Mouse (Mus musculus) liver, embryonic 15.5 days (tissue): ENCODE measurements around the gene Olfr127. TPM values are rescaled to one million over a fixed set of nuclear protein-coding genes. Genes with fewer than 3 reads are reported as not detected.
"Not testable (repeated sequence)": the region's sequence is repeated elsewhere in the genome, so short reads cannot be mapped to it uniquely, and the experiment has no call there.

Experiments used
- ATAC-seq: fragments of 200-750 bp; cut with Nextera tagmentation; 2 replicates; pipeline ENCODE4 v1.8.0; 2017; ENCODE audit warnings: moderate number of reproducible peaks, mild to moderate bottlenecking, moderate library complexity; ENCODE audit not compliant: insufficient read depth
- H3K27ac ChIP-seq: fragments of 300-500 bp; sonication (generic); replicated peaks from 2 replicates; pipeline ENCODE4 v1.5.1; 2015; ENCODE audit warnings: mild to moderate bottlenecking, inconsistent platforms
- H3K27me3 ChIP-seq: fragments of 300-500 bp; sonication (generic); 2 replicates; pipeline ENCODE4 v1.6.1; 2015; ENCODE audit warnings: mild to moderate bottlenecking, inconsistent platforms
- H3K36me3 ChIP-seq: fragments of 300-500 bp; sonication (generic); replicated peaks from 2 replicates; pipeline ENCODE4 v1.6.1; 2015; ENCODE audit warnings: moderate library complexity, mild to moderate bottlenecking, inconsistent platforms
- H3K4me1 ChIP-seq: fragments of 300-500 bp; sonication (generic); replicated peaks from 2 replicates; pipeline ENCODE4 v1.6.1; 2015; ENCODE audit warnings: inconsistent platforms
- H3K4me2 ChIP-seq: fragments of 300-500 bp; sonication (generic); 2 replicates; pipeline ENCODE4 v1.6.1; 2015; ENCODE audit warnings: moderate library complexity, mild to moderate bottlenecking, inconsistent platforms
- H3K4me3 ChIP-seq: fragments of 300-500 bp; sonication (generic); replicated peaks from 2 replicates; pipeline ENCODE4 v1.5.1; 2015; ENCODE audit warnings: mild to moderate bottlenecking, inconsistent platforms
- H3K9ac ChIP-seq: fragments of 300-500 bp; sonication (generic); 2 replicates; pipeline ENCODE4 v1.6.1; 2015; ENCODE audit warnings: moderate library complexity, mild to moderate bottlenecking, inconsistent platforms
- H3K9me3 ChIP-seq: fragments of 300-500 bp; sonication (generic); replicated peaks from 2 replicates; pipeline ENCODE4 v1.6.1; 2016; ENCODE audit warnings: inconsistent platforms
- WGBS: fragments of 180-500 bp; shearing (Covaris S2); methylation state at CpG from one replicate; pipeline ENCODE4 v1.1.7; 2015; ENCODE audit warnings: mixed read lengths; ENCODE audit not compliant: insufficient replicate concordance; 5-methylcytosine and 5-hydroxymethylcytosine counted together
- polyA plus RNA-seq: library from polyadenylated mRNA; unstranded; fragments of >200 nt; fragmentation: Nextera tagmentation; extraction: Ambion mirVana; gene quantifications from 2 replicates; pipeline ENCODE4 v1.2.1, GENCODE M21; 2015

Gene Olfr127
- not detected in 2 replicates for polyA plus RNA-seq

- no peaks in the 10 kb centered on the region for H3K9me3 ChIP-seq
- 32% methylated on average over 1 of the region's 1 CpGs for WGBS
- H3K9ac ChIP-seq, result no peak within 1 kb of the TSS
- H3K4me1 ChIP-seq, result no peaks in the 10 kb centered on the region
- ATAC-seq, result no peak
- no peak within 1 kb of the TSS for H3K4me3 ChIP-seq
- no peaks in the 10 kb centered on the region for H3K36me3 ChIP-seq
- H3K27ac ChIP-seq, result no peak within 1 kb of the TSS
- H3K4me2 ChIP-seq, result no peak within 1 kb of the TSS
- H3K27me3 ChIP-seq, result no peaks in the 10 kb centered on the region
These were observed at the start of gene Olfr127 for GRCm38 (mm10) chr17:37900137-37900536. Gene Olfr127 (plus strand): TSS chr17:37900437.

- Histone ChIP-seq H3K4me2 (no peak overlapping the region), H3K27ac (no peak overlapping the region), H3K27me3 (no peaks in the 10 kb centered on the region), H3K9me3 (no peaks in the 10 kb centered on the region), H3K4me1 (no peaks in the 10 kb centered on the region), H3K36me3 (no peaks in the 10 kb centered on the region), H3K4me3 (no peak overlapping the region), H3K9ac (no peak overlapping the region)
- WGBS, result 38% methylated on average over 2 of the region's 2 CpGs
- ATAC-seq, result no peak
These were observed 36.3 kb upstream of the Olfr127 start for GRCm38 (mm10) chr17:37863901-37864300.

- H3K9me3 ChIP-seq, result no peaks in the 10 kb centered on the region
- no peak overlapping the region for H3K9ac ChIP-seq
- no peaks in the 10 kb centered on the region for H3K27me3 ChIP-seq
- H3K4me2 ChIP-seq, result no peak overlapping the region
- no peaks in the 10 kb centered on the region for H3K36me3 ChIP-seq
- ATAC-seq, result no peak
- H3K4me3 ChIP-seq, result no peak overlapping the region
- H3K27ac ChIP-seq, result no peak overlapping the region
- WGBS, result 25% methylated on average over 8 of the region's 8 CpGs
- no peaks in the 10 kb centered on the region for H3K4me1 ChIP-seq
These were observed 30.5 kb upstream of the Olfr127 start for GRCm38 (mm10) chr17:37869676-37870205.

- H3K4me3 ChIP-seq, result no peak overlapping the region
- no peak for ATAC-seq
- H3K27ac ChIP-seq, result no peak overlapping the region
- no peak overlapping the region for H3K4me2 ChIP-seq
- no peaks in the 10 kb centered on the region for H3K36me3 ChIP-seq
- no peaks in the 10 kb centered on the region for H3K9me3 ChIP-seq
- H3K9ac ChIP-seq, result no peak overlapping the region
- no peaks in the 10 kb centered on the region for H3K27me3 ChIP-seq
- H3K4me1 ChIP-seq, result no peaks in the 10 kb centered on the region
- WGBS, result 37% methylated on average over 3 of the region's 3 CpGs
These were observed 26.4 kb upstream of the Olfr127 start for GRCm38 (mm10) chr17:37873830-37874229.

- ATAC-seq, H3K9me3 ChIP-seq, H3K4me3 ChIP-seq, H3K36me3 ChIP-seq, H3K27ac ChIP-seq, H3K9ac ChIP-seq, H3K4me2 ChIP-seq, H3K4me1 ChIP-seq, H3K27me3 ChIP-seq: not testable (repeated sequence)
- 52% methylated on average over 8 of the region's 8 CpGs for WGBS
These were observed 6.6 kb downstream of the Olfr127 start for GRCm38 (mm10) chr17:37906821-37907220.

- ATAC-seq, result no peak
- Histone ChIP-seq H3K4me1 (no peaks in the 10 kb centered on the region), H3K4me2 (no peak within 1 kb of the TSS)
These were observed 20.0 kb downstream of the Olfr127 start, which contains the start of gene Olfr128 for GRCm38 (mm10) chr17:37920248-37920647. Gene Olfr128 (plus strand): TSS chr17:37920548.

GRCm38 (mm10) chr17:37952979-37953378, 52.7 kb downstream of the Olfr127 start, which contains the start of gene Olfr761:
Gene Olfr761 (minus strand): TSS chr17:37953079.
- Histone ChIP-seq H3K4me3 (no peak within 1 kb of the TSS), H3K4me1 (no peaks in the 10 kb centered on the region), H3K4me2 (no peak within 1 kb of the TSS), H3K36me3 (no peaks in the 10 kb centered on the region), H3K9me3 (no peaks in the 10 kb centered on the region), H3K9ac (no peak within 1 kb of the TSS), H3K27me3 (no peaks in the 10 kb centered on the region), H3K27ac (no peak within 1 kb of the TSS)
- WGBS, result 48% methylated on average over 2 of the region's 2 CpGs
- no peak for ATAC-seq

More at GRCm38 (mm10) chr17:37920248-37920647, 20.0 kb downstream of the Olfr127 start, which contains the start of gene Olfr128:
- Histone ChIP-seq H3K4me3 (no peak within 1 kb of the TSS), H3K36me3 (no peaks in the 10 kb centered on the region), H3K27ac (no peak within 1 kb of the TSS), H3K9ac (no peak within 1 kb of the TSS), H3K9me3 (no peaks in the 10 kb centered on the region), H3K27me3 (no peaks in the 10 kb centered on the region)

Other genes with a start within 250 kb of the Olfr127 start
- not detected in 2 replicates for gene Olfr117, start 236.7 kb upstream of the Olfr127 start, polyA plus RNA-seq
- not detected in 2 replicates for gene Olfr118, start 233.4 kb upstream of the Olfr127 start, polyA plus RNA-seq
- gene Olfr119, start 203.9 kb upstream of the Olfr127 start, polyA plus RNA-seq, result not detected in 2 replicates
- not detected in 2 replicates for gene Olfr120, start 178.6 kb upstream of the Olfr127 start, polyA plus RNA-seq
- gene Olfr121, start 151.6 kb upstream of the Olfr127 start, polyA plus RNA-seq, result not detected in 2 replicates
- gene Olfr122, start 131.8 kb upstream of the Olfr127 start, polyA plus RNA-seq, result not detected in 2 replicates
- not detected in 2 replicates for gene Olfr123, start 106.9 kb upstream of the Olfr127 start, polyA plus RNA-seq
- gene Olfr124, start 100.5 kb upstream of the Olfr127 start, polyA plus RNA-seq, result not detected in 2 replicates
- gene Olfr125, start 67.5 kb upstream of the Olfr127 start, polyA plus RNA-seq, result not detected in 2 replicates
- gene Olfr126, start 53.0 kb upstream of the Olfr127 start, polyA plus RNA-seq, result not detected in 2 replicates
- not detected in 2 replicates for gene Olfr128, start 20.1 kb downstream of the Olfr127 start, polyA plus RNA-seq
- gene Olfr761, start 52.6 kb downstream of the Olfr127 start, polyA plus RNA-seq, result not detected in 2 replicates
- not detected in 2 replicates for gene Olfr129, start 159.6 kb downstream of the Olfr127 start, polyA plus RNA-seq
- gene Olfr130, start 163.5 kb downstream of the Olfr127 start, polyA plus RNA-seq, result not detected in 2 replicates
- gene Olfr131, start 188.3 kb downstream of the Olfr127 start, polyA plus RNA-seq, result not detected in 2 replicates
- not detected in 2 replicates for gene Olfr132, start 234.1 kb downstream of the Olfr127 start, polyA plus RNA-seq
- gene Olfr133, start 244.8 kb downstream of the Olfr127 start, polyA plus RNA-seq, result not detected in 2 replicates